Mouse (Mus musculus) heart, postnatal 25 days (tissue): ENCODE data around the gene Tex46. TPM values are rescaled to one million over a fixed set of nuclear protein-coding genes. Genes with fewer than 3 reads are reported as not detected.

Experiments
- microRNA-seq: library from miRNA; unstranded; fragments of <30 nt; microRNA quantifications from one replicate; pipeline ENCODE4 v1.2.0, GENCODE M21; 2022
- total RNA-seq, 2 experiments: library from RNA; stranded (reverse); gene quantifications; 2 replicates each; pipeline ENCODE4 v1.2.3; 2021

The Tex46 gene
- total RNA-seq, 2 experiments from 2014 or later, result not detected

Small RNAs within 50 kb of the gene (microRNA-seq; reads per million reads assigned to microRNA genes)
- not detected for gene Gm22180

Other genes starting within 250 kb of the Tex46 start
- not detected for gene Htr1d, start 186.9 kb upstream of the Tex46 start, total RNA-seq
- gene 6030445D17Rik, start 148.2 kb upstream of the Tex46 start, total RNA-seq, result under 1 TPM; 0.23 to 0.53 TPM
- gene Luzp1, start 140.7 kb upstream of the Tex46 start, total RNA-seq, result 10 to 100 TPM; 43.4 to 50.2 TPM
- gene Kdm1a, start 7.7 kb upstream of the Tex46 start, total RNA-seq, result 10 to 100 TPM; 28.9 to 31.9 TPM
- gene Lactbl1, start 12.2 kb downstream of the Tex46 start, total RNA-seq, result not detected
- gene Ephb2, start 225.6 kb downstream of the Tex46 start, total RNA-seq, result under 1 TPM; 0.49 to 0.89 TPM